Mouse (Mus musculus) c-Kit-positive CD71-negative TER-119-negative erythroid progenitor cells, embryonic 14.5 days (primary cell): ENCODE measurements around the gene Cldn9.

Experiments
- DNase-seq: peaks from one replicate; pipeline ENCODE4 v3.0.0-alpha.2; 2013; ENCODE audit warnings: low read depth

Gene Cldn9

GRCm38 (mm10) chr17:23680336-23680735, 3.5 kb downstream of the Cldn9 start:
- no peak for DNase-seq

- DNase-seq, result no peak
Measured at GRCm38 (mm10) chr17:23679127-23679835, 4.5 kb downstream of the Cldn9 start, which contains the start of gene Cldn6. TSS of gene Cldn6 (plus strand) at chr17:23679249.

GRCm38 (mm10) chr17:23677236-23677679, 6.6 kb downstream of the Cldn9 start, which contains the start of gene Tnfrsf12a:
TSS of gene Tnfrsf12a (minus strand) at chr17:23677468.
- DNase-seq, result peak; percentile 82

GRCm38 (mm10) chr17:23676473-23677031, 7.3 kb downstream of the Cldn9 start:
- no peak for DNase-seq

- peak; percentile 75 for DNase-seq
Measured at GRCm38 (mm10) chr17:23675564-23676281, 8.1 kb downstream of the Cldn9 start.

- no peak for DNase-seq
Measured at GRCm38 (mm10) chr17:23675127-23675526, 8.7 kb downstream of the Cldn9 start.

- no peak for DNase-seq
Measured at GRCm38 (mm10) chr17:23674271-23674952, 9.4 kb downstream of the Cldn9 start.

- DNase-seq, result peak; percentile 85
Measured at GRCm38 (mm10) chr17:23673424-23674073, 10.3 kb downstream of the Cldn9 start, which contains the start of the genes Hcfc1r1 and Thoc6. TSS of gene Hcfc1r1 (plus strand) at chr17:23673596. TSS of gene Thoc6 (minus strand) at chr17:23673882.

GRCm38 (mm10) chr17:23672761-23673160, 11.1 kb downstream of the Cldn9 start:
- DNase-seq, result no peak

GRCm38 (mm10) chr17:23671519-23671918, 12.3 kb downstream of the Cldn9 start:
- DNase-seq, result no peak

GRCm38 (mm10) chr17:23670516-23671074, 13.2 kb downstream of the Cldn9 start:
- DNase-seq, result no peak

- no peak for DNase-seq
Measured at GRCm38 (mm10) chr17:23665511-23665910, 18.3 kb downstream of the Cldn9 start.

GRCm38 (mm10) chr17:23664556-23665021, 19.2 kb downstream of the Cldn9 start:
- no peak for DNase-seq

GRCm38 (mm10) chr17:23661526-23661925, 22.3 kb downstream of the Cldn9 start:
- DNase-seq, result no peak

- no peak for DNase-seq
Measured at GRCm38 (mm10) chr17:23660876-23661200, 23.0 kb downstream of the Cldn9 start.

GRCm38 (mm10) chr17:23660117-23660875, 23.5 kb downstream of the Cldn9 start, which contains the start of gene Bicdl2:
TSS of gene Bicdl2 (plus strand) at chr17:23660506.
- DNase-seq, result no peak

GRCm38 (mm10) chr17:23658450-23658849, 25.4 kb downstream of the Cldn9 start:
- DNase-seq, result no peak

- no peak for DNase-seq
Measured at GRCm38 (mm10) chr17:23654410-23654809, 29.4 kb downstream of the Cldn9 start.

- no peak for DNase-seq
Measured at GRCm38 (mm10) chr17:23654001-23654400, 29.8 kb downstream of the Cldn9 start.

- no peak for DNase-seq
Measured at GRCm38 (mm10) chr17:23653324-23653723, 30.5 kb downstream of the Cldn9 start.
